Mouse (Mus musculus) left cerebral cortex, adult 8-10 months (tissue): ENCODE results near the gene Adgrd1. TPM values are rescaled to one million over a fixed set of nuclear protein-coding genes. Genes with fewer than 3 reads are reported as not detected.
"Not testable (repeated sequence)": the region's sequence is repeated elsewhere in the genome, so short reads cannot be mapped to it uniquely, and the experiment has no call there.

Experiments
- DNase-seq, 2 experiments: peaks; one replicate each; pipeline ENCODE4 v3.0.0; 2022; ENCODE audit warnings: low spot score in 2 of 2
- total RNA-seq, 4 experiments: library from RNA; stranded (reverse); gene quantifications; 2 replicates each; pipeline ENCODE4 v1.2.4; 2022

Gene Adgrd1
- total RNA-seq, 4 experiments from 2014 or later, result 2.0 to 3.1 (median 2.8) TPM

GRCm38 (mm10) chr5:129093158-129093557 is 3.4 kb upstream of the Adgrd1 start:
- no peak for DNase-seq

- DNase-seq, result no peak
These were observed 2.3 kb upstream of the Adgrd1 start for GRCm38 (mm10) chr5:129094236-129094635.

GRCm38 (mm10) chr5:129104043-129104442 is 7.5 kb downstream of the Adgrd1 start:
- no peak for DNase-seq

GRCm38 (mm10) chr5:129111729-129112128 is 15.2 kb downstream of the Adgrd1 start:
- DNase-seq, result no peak

- peak in 1 of 2 experiments; percentile 90 for DNase-seq
These were observed 17.4 kb downstream of the Adgrd1 start for GRCm38 (mm10) chr5:129113741-129114476.

GRCm38 (mm10) chr5:129116299-129116698 is 19.7 kb downstream of the Adgrd1 start:
- DNase-seq, result no peak

- DNase-seq, result no peak
These were observed 21.1 kb downstream of the Adgrd1 start for GRCm38 (mm10) chr5:129117593-129118113.

- no peak for DNase-seq
These were observed 22.0 kb downstream of the Adgrd1 start for GRCm38 (mm10) chr5:129118523-129118922.

- DNase-seq, result no peak
These were observed 22.6 kb downstream of the Adgrd1 start for GRCm38 (mm10) chr5:129119146-129119545.

- peak in 1 of 2 experiments; percentile 64 for DNase-seq
These were observed 25.2 kb downstream of the Adgrd1 start for GRCm38 (mm10) chr5:129121654-129122285.

GRCm38 (mm10) chr5:129122491-129122890 is 25.9 kb downstream of the Adgrd1 start:
- DNase-seq, result no peak

GRCm38 (mm10) chr5:129124070-129124828 is 27.7 kb downstream of the Adgrd1 start:
- DNase-seq, result no peak

GRCm38 (mm10) chr5:129128310-129128709 is 31.8 kb downstream of the Adgrd1 start:
- DNase-seq, result not testable (repeated sequence)

GRCm38 (mm10) chr5:129130301-129130700 is 33.8 kb downstream of the Adgrd1 start:
- DNase-seq, result no peak

GRCm38 (mm10) chr5:129137405-129137804 is 40.9 kb downstream of the Adgrd1 start:
- peak in 1 of 2 experiments; percentile 70 for DNase-seq

- peak in 1 of 2 experiments; percentile 69 for DNase-seq
These were observed 42.0 kb downstream of the Adgrd1 start for GRCm38 (mm10) chr5:129138576-129138975.

- no peak for DNase-seq
These were observed 46.3 kb downstream of the Adgrd1 start for GRCm38 (mm10) chr5:129142801-129143200.

- peak in 1 of 2 experiments; percentile 51 for DNase-seq
These were observed 48.9 kb downstream of the Adgrd1 start for GRCm38 (mm10) chr5:129145307-129145935.

- DNase-seq, result no peak
These were observed 50.5 kb downstream of the Adgrd1 start for GRCm38 (mm10) chr5:129146892-129147509.

- DNase-seq, result no peak
These were observed 51.9 kb downstream of the Adgrd1 start for GRCm38 (mm10) chr5:129148485-129148884.
